Mouse (Mus musculus) forebrain, embryonic 12.5 days (tissue): ENCODE data around the gene Cd52. TPM values are rescaled to one million over a fixed set of nuclear protein-coding genes. Genes with fewer than 3 reads are reported as not detected.
A peak's percentile ranks its signal among the peaks of the same experiment; 100 is the strongest.

Experiments
- ATAC-seq: fragments of 200-750 bp; cut with Nextera tagmentation; 2 replicates; pipeline ENCODE4 v1.8.0; 2017; ENCODE audit warnings: moderate TSS enrichment; ENCODE audit not compliant: low FRiP score
- H3K27ac ChIP-seq: fragments of 300-500 bp; sonication (generic); 2 replicates; pipeline ENCODE4 v1.5.1; 2016; ENCODE audit warnings: mild to moderate bottlenecking
- H3K27me3 ChIP-seq: fragments of 300-500 bp; sonication (generic); 2 replicates; pipeline ENCODE4 v1.6.1; 2016; ENCODE audit warnings: mild to moderate bottlenecking
- H3K36me3 ChIP-seq: fragments of 300-500 bp; sonication (generic); replicated peaks from 2 replicates; pipeline ENCODE4 v1.6.1; 2016; ENCODE audit warnings: mild to moderate bottlenecking
- H3K4me1 ChIP-seq: fragments of 300-500 bp; sonication (generic); 2 replicates; pipeline ENCODE4 v1.6.1; 2016
- H3K4me2 ChIP-seq: fragments of 300-500 bp; sonication (generic); 2 replicates; pipeline ENCODE4 v1.6.1; 2016; ENCODE audit warnings: mild to moderate bottlenecking, moderate library complexity
- H3K4me3 ChIP-seq: fragments of 300-500 bp; sonication (generic); replicated peaks from 2 replicates; pipeline ENCODE4 v1.5.1; 2016; ENCODE audit warnings: mild to moderate bottlenecking
- H3K9ac ChIP-seq: fragments of 300-500 bp; sonication (generic); 2 replicates; pipeline ENCODE4 v1.6.1; 2016; ENCODE audit warnings: mild to moderate bottlenecking
- H3K9me3 ChIP-seq: fragments of 300-500 bp; sonication (generic); 2 replicates; pipeline ENCODE4 v1.6.1; 2016
- WGBS: fragments of 180-500 bp; shearing (Covaris S2); methylation state at CpG from one replicate; pipeline ENCODE4 v1.1.7; 2016; 5-methylcytosine and 5-hydroxymethylcytosine counted together
- polyA plus RNA-seq: library from polyadenylated mRNA; unstranded; fragments of >200 nt; fragmentation: Nextera tagmentation; extraction: Ambion mirVana; gene quantifications from 2 replicates; pipeline ENCODE4 v1.2.1, GENCODE M21; 2016

Cd52 gene
- polyA plus RNA-seq, 1 experiment from 2014 or later, result 3.9 TPM

GRCm38 (mm10) chr4:134126300-134127120, 31.6 kb upstream of the Cd52 start:
- Histone ChIP-seq H3K9ac (no peak overlapping the region), H3K4me2 (no peak overlapping the region), H3K4me3 (no peak overlapping the region), H3K9me3 (no peaks in the 10 kb centered on the region), H3K36me3 (peaks cover 6% of the 10 kb centered on the region; the same call in 1 of the 2 replicates), H3K4me1 (peaks cover 32% of the 10 kb centered on the region), H3K27ac (no peak overlapping the region), H3K27me3 (0 out of 2 replicates have a peak, but pooled peaks cover 2% of the 10 kb centered on the region)
- WGBS, result 90% methylated on average over 21 of the region's 21 CpGs
- ATAC-seq, result no peak

- Histone ChIP-seq H3K27me3 (0 out of 2 replicates have a peak, but pooled peaks cover 3% of the 10 kb centered on the region), H3K4me2 (no peak overlapping the region), H3K9me3 (no peaks in the 10 kb centered on the region), H3K4me3 (no peak overlapping the region), H3K4me1 (peaks cover 32% of the 10 kb centered on the region), H3K36me3 (peaks cover 3% of the 10 kb centered on the region; the same call in 1 of the 2 replicates), H3K9ac (no peak overlapping the region), H3K27ac (no peak overlapping the region)
- WGBS, result 87% methylated on average over 15 of the region's 15 CpGs
- ATAC-seq, result no peak
Measured at GRCm38 (mm10) chr4:134125383-134126060, 30.6 kb upstream of the Cd52 start.

DNA sequence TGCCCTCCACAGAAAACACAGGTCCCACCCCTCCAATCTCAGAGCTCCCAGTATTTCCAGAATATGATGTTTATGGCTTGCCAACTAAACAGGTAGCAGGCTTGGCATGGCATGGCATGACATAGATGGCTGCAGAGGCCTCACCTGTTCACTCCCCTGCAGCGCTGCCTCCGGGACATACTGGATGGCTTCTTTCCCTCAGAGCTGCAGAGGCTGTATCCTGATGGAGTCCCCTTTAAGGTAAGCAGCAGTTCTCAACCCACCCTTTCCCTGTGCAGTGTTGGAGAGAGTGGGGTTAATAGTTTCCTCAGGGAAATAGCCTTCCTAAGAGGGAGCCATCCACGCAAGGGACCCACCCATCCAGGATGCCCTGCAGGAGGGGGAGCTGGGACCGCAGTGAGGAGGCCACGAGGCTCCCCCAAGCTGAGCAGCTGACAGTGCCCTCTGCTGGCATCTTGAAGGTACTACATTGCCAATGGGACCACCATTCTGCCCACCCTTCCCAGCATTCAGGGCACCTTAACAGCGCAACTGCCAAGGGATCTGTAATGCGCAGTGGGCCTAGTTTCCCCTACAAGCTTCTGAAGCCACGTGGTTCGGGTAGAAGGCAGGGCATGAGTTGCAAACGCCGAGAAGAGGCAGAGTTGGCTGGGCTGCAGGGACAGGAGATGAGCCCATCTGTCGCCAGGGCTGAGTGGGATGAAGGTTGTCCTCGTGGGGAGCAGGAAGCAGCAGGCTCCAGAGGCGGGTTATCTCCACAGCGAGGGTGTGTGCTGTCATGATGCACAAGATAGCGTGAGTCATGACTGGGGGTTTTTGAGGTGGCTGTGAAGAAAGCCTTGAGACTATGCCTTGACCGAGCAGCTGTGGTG, 29.0 kb upstream of the Cd52 start:
- Histone ChIP-seq H3K4me3 (no peak overlapping the region), H3K4me2 (no peak overlapping the region), H3K27ac (no peak overlapping the region), H3K4me1 (peaks cover 26% of the 10 kb centered on the region), H3K9ac (no peak overlapping the region), H3K36me3 (no peaks in the 10 kb centered on the region), H3K27me3 (0 out of 2 replicates have a peak, but pooled peaks cover 3% of the 10 kb centered on the region), H3K9me3 (no peaks in the 10 kb centered on the region)
- no peak for ATAC-seq
- WGBS, result 28% methylated on average over 17 of the region's 17 CpGs

- no peak overlapping the region for H3K9ac ChIP-seq
- H3K36me3 ChIP-seq, result no peaks in the 10 kb centered on the region
- H3K27ac ChIP-seq, result no peak overlapping the region
- H3K4me2 ChIP-seq, result no peak overlapping the region
- no peak for ATAC-seq
- H3K27me3 ChIP-seq, result 0 out of 2 replicates have a peak, but pooled peaks cover 3% of the 10 kb centered on the region
- peaks cover 23% of the 10 kb centered on the region for H3K4me1 ChIP-seq
- no peaks in the 10 kb centered on the region for H3K9me3 ChIP-seq
- no peak overlapping the region for H3K4me3 ChIP-seq
- 92% methylated on average over 6 of the region's 6 CpGs for WGBS
Measured at GRCm38 (mm10) chr4:134123147-134123546, 28.3 kb upstream of the Cd52 start.

- Histone ChIP-seq H3K4me2 (no peak overlapping the region), H3K4me3 (no peak overlapping the region), H3K27me3 (0 out of 2 replicates have a peak, but pooled peaks cover 3% of the 10 kb centered on the region), H3K36me3 (no peaks in the 10 kb centered on the region), H3K9ac (no peak overlapping the region), H3K27ac (no peak overlapping the region), H3K4me1 (peaks cover 14% of the 10 kb centered on the region), H3K9me3 (no peaks in the 10 kb centered on the region)
- WGBS, result 75% methylated on average over 3 of the region's 3 CpGs
- ATAC-seq, result no peak
Measured at GRCm38 (mm10) chr4:134122281-134122680, 27.4 kb upstream of the Cd52 start.

DNA sequence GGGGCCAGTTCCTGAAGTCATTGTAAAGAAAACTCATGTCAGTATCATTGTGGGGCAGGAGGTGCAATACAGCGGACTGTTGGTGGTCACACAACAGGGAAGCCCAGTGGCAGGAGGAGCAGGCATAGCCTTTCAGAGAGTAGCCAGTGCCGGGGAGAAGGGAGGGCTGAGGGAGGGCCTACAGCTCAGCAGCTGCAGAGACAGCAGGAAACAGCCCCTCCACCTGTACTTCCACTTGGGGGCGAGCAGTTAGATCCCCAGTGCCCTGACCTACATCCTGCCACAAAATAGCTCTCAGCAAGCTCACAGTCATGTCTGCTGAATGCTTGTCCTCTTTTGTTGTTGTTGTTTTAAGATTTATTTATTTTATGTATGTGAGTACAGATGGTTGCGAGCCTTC, 26.7 kb upstream of the Cd52 start:
- no peaks in the 10 kb centered on the region for H3K36me3 ChIP-seq
- H3K4me1 ChIP-seq, result peaks cover 11% of the 10 kb centered on the region
- H3K27me3 ChIP-seq, result 0 out of 2 replicates have a peak, but pooled peaks cover 3% of the 10 kb centered on the region
- H3K9me3 ChIP-seq, result no peaks in the 10 kb centered on the region
- H3K4me3 ChIP-seq, result no peak overlapping the region
- no peak overlapping the region for H3K4me2 ChIP-seq
- 0 out of 2 replicates have a peak overlapping the region, but pooled peaks have one; percentile 2 for H3K9ac ChIP-seq
- ATAC-seq, result no peak
- H3K27ac ChIP-seq, result no peak overlapping the region
- WGBS, result 43% methylated on average over 4 of the region's 4 CpGs

- H3K9me3 ChIP-seq, result no peaks in the 10 kb centered on the region
- H3K36me3 ChIP-seq, result no peaks in the 10 kb centered on the region
- peaks cover 7% of the 10 kb centered on the region for H3K4me1 ChIP-seq
- 0 out of 2 replicates have a peak overlapping the region, but pooled peaks have one; percentile 2 for H3K9ac ChIP-seq
- 0 out of 2 replicates have a peak, but pooled peaks cover 3% of the 10 kb centered on the region for H3K27me3 ChIP-seq
- ATAC-seq, result no peak
- 82% methylated on average over 4 of the region's 4 CpGs for WGBS
- H3K27ac ChIP-seq, result no peak overlapping the region
- no peak overlapping the region for H3K4me2 ChIP-seq
- H3K4me3 ChIP-seq, result no peak overlapping the region
Measured at GRCm38 (mm10) chr4:134120916-134121315, 26.0 kb upstream of the Cd52 start.

- Histone ChIP-seq H3K27me3 (0 out of 2 replicates have a peak, but pooled peaks cover 3% of the 10 kb centered on the region), H3K36me3 (no peaks in the 10 kb centered on the region), H3K9me3 (no peaks in the 10 kb centered on the region), H3K4me1 (peaks cover 7% of the 10 kb centered on the region), H3K4me2 (no peak overlapping the region), H3K27ac (no peak overlapping the region), H3K9ac (no peak overlapping the region), H3K4me3 (no peak overlapping the region)
- no peak for ATAC-seq
- 84% methylated on average over 6 of the region's 6 CpGs for WGBS
Measured at GRCm38 (mm10) chr4:134120192-134120805, 25.4 kb upstream of the Cd52 start.

- Histone ChIP-seq H3K27ac (no peak overlapping the region), H3K4me2 (no peak overlapping the region), H3K4me1 (peaks cover 7% of the 10 kb centered on the region), H3K9ac (no peak overlapping the region), H3K4me3 (no peak overlapping the region), H3K27me3 (0 out of 2 replicates have a peak, but pooled peaks cover 3% of the 10 kb centered on the region), H3K36me3 (no peaks in the 10 kb centered on the region), H3K9me3 (no peaks in the 10 kb centered on the region)
- ATAC-seq, result no peak
- WGBS, result 63% methylated on average over 9 of the region's 9 CpGs
Measured at GRCm38 (mm10) chr4:134119644-134120043, 24.8 kb upstream of the Cd52 start.

DNA sequence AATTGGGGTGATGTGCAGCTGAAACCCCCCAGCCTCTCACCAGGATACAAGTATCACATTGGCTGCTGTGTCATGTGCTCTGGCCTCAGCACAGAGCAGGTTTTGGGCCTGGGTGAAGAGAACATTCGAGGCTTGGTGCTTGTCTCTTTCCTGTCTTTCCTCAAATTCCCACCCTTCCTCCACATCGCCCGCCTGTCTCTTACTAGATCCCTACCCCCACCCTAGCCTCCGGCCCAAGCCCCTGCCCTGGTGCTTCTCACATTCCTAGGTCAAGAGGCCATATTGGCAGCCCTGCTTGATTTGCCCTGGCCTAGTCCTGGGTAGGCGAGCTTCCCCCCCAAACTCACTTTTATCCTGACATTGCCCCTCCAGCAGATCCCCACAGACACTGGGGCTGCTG, 24.2 kb upstream of the Cd52 start:
- Histone ChIP-seq H3K4me1 (peaks cover 4% of the 10 kb centered on the region), H3K9me3 (no peaks in the 10 kb centered on the region), H3K9ac (no peak overlapping the region), H3K27me3 (0 out of 2 replicates have a peak, but pooled peaks cover 3% of the 10 kb centered on the region), H3K27ac (no peak overlapping the region), H3K4me3 (no peak overlapping the region), H3K36me3 (no peaks in the 10 kb centered on the region), H3K4me2 (no peak overlapping the region)
- ATAC-seq, result no peak
- 74% methylated on average over 5 of the region's 5 CpGs for WGBS

- WGBS, result 75% methylated on average over 14 of the region's 14 CpGs
- Histone ChIP-seq H3K27ac (no peak overlapping the region), H3K36me3 (no peaks in the 10 kb centered on the region), H3K4me3 (no peak overlapping the region), H3K9ac (no peak overlapping the region), H3K4me1 (peaks cover 7% of the 10 kb centered on the region), H3K9me3 (no peaks in the 10 kb centered on the region), H3K4me2 (no peak overlapping the region), H3K27me3 (0 out of 2 replicates have a peak, but pooled peaks cover 3% of the 10 kb centered on the region)
- ATAC-seq, result no peak
Measured at GRCm38 (mm10) chr4:134118126-134118800, 23.4 kb upstream of the Cd52 start.
